Mouse (Mus musculus) liver, embryonic 15.5 days (tissue): Measurements from ENCODE around the gene Cenpv. TPM values are rescaled to one million over a fixed set of nuclear protein-coding genes. Genes with fewer than 3 reads are reported as not detected.

Experiments
- polyA plus RNA-seq: library from polyadenylated mRNA; unstranded; fragments of >200 nt; fragmentation: Nextera tagmentation; extraction: Ambion mirVana; gene quantifications from 2 replicates; pipeline ENCODE4 v1.2.1, GENCODE M21; 2015

Cenpv gene
- polyA plus RNA-seq, 1 experiment from 2014 or later, result 14.4 TPM

Other genes starting within 250 kb of the Cenpv start
- gene Pigl, start 80.8 kb downstream of the Cenpv start, polyA plus RNA-seq, result 3.4 and 3.6 TPM in 2 replicates
- gene Ncor1, start 80.7 kb downstream of the Cenpv start, polyA plus RNA-seq, result 62.5 and 63.3 TPM in 2 replicates
- 1,540 and 1,587 TPM in 2 replicates for gene Ubb, start 11.9 kb upstream of the Cenpv start, polyA plus RNA-seq
- gene Trpv2, start 35.2 kb upstream of the Cenpv start, polyA plus RNA-seq, result 5.5 and 6.3 TPM in 2 replicates
- gene Lrrc75a, start 109.3 kb upstream of the Cenpv start, polyA plus RNA-seq, result 1.7 and 2.0 TPM in 2 replicates
- gene Mmgt2, start 109.4 kb upstream of the Cenpv start, polyA plus RNA-seq, result 7.2 and 7.8 TPM in 2 replicates
- gene Zfp287, start 192.6 kb upstream of the Cenpv start, polyA plus RNA-seq, result 0.31 and 0.50 TPM in 2 replicates
- gene Gm10428, start 213.8 kb upstream of the Cenpv start, polyA plus RNA-seq, result not detected in 2 replicates